Mouse (Mus musculus) embryo, embryonic 10.5 days (tissue): ENCODE results near the gene Psmb9.

ENCODE experiments used
- DNase-seq: peaks from one replicate; pipeline ENCODE4 v3.0.0-alpha.2; 2015; ENCODE audit warnings: low spot score

Psmb9 gene

GRCm38 (mm10) chr17:34138655-34139054 is 48.9 kb downstream of the Psmb9 start:
- DNase-seq = no peak

GRCm38 (mm10) chr17:34137601-34138000 is 50.0 kb downstream of the Psmb9 start:
- DNase-seq = no peak

GRCm38 (mm10) chr17:34135297-34136224 is 52.0 kb downstream of the Psmb9 start:
- peak; percentile 100 for DNase-seq

GRCm38 (mm10) chr17:34134451-34134850 is 53.1 kb downstream of the Psmb9 start:
- DNase-seq = no peak

- no peak for DNase-seq
Measured at GRCm38 (mm10) chr17:34133289-34133688, 54.3 kb downstream of the Psmb9 start.
